Mouse (Mus musculus) cerebellum, adult (tissue): Measurements from ENCODE around the gene A030005L19Rik.
A peak's percentile ranks its signal among the peaks of the same experiment; 100 is the strongest.
"Not testable (repeated sequence)": the region's sequence is repeated elsewhere in the genome, so short reads cannot be mapped to it uniquely, and the experiment has no call there.

Experiments
- ATAC-seq: cut with Nextera tagmentation; 2 replicates; pipeline ENCODE4 v1.9.2; 2017; ENCODE audit warnings: mild to moderate bottlenecking, moderate library complexity, mixed read lengths; ENCODE audit not compliant: insufficient number of reproducible peaks, low FRiP score, low TSS enrichment

A030005L19Rik gene

DNA sequence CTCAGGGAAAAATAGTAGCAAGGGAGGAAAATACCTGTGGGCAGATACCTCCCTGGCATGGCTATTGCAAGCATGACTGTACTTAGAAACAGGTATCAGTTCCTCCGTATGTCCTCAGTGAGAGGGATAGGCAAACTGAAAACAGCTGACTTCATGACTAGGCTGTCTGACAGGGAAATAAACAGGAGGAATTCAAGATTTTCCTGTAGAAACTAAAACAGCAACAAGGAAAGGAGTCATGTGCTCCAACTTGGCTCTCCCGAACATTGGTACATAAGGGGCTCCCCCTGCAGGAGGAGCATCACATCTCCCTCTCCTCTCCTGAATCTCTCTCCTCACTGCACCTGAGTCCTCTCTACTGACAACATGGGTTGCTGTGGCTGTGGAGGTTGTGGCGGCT, at the start of gene A030005L19Rik:
TSS of gene A030005L19Rik (plus strand) at position 301 of the 400 bp plus-strand sequence.
- no peak for ATAC-seq

DNA sequence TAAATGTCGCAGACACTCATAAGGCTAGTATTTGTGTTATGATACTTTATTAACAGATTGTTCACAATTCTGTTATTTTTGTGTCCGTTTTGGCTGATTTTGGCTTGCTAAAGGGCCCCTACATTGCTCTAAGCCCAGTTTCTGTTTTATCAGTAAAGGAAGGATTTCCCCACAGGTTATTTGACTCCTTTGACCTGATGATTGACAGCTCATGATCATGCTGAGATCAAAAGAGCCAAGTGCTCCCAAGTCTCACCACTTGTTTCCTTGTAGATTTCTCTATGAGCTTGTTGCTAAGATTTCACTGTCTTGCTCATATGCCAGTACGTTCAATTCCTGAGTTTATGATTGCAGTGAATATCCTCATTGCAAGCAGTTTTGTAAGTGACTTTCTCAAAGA, 42.9 kb upstream of the A030005L19Rik start:
- ATAC-seq: no peak

DNA sequence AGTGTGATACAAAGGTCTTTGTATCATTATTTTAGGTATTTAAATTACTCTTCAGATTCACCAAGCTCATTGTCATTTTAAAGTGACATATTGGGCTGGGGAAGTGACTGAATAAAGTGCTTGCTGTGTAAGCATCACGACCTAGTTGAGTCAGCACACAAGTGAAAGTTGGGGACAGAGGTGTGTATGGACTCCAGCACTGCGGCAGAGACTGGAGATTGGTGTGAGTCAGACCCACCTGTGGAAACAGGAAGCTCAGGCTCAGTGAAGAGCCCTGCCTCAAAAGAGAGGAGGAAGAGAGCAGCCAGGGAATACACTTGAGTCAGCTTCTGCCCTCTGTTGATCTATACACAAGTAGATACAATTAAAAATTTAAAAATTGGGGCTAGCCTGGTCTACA, 34.0 kb upstream of the A030005L19Rik start:
- no peak for ATAC-seq

DNA sequence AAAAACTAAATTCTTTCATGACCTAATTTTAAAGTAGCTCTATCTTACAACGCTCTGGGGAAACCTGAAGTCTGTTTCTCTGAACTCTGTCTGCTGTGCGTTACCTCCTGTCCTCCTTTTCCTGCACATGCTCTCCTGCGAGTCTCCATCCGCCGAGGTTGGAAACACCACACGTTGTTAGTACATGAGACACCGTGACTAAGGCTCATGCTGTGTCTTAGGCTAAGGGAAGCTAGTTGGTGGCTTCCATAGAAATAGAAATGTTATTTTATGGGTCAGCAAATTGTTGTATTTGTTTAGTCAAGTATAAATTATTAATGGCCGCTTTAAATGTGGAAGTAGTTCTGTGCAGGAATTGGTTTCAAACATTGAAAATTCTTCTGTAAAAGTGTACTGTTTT, 32.9 kb upstream of the A030005L19Rik start:
- ATAC-seq: no peak; the same call in 1 of the 2 replicates

DNA sequence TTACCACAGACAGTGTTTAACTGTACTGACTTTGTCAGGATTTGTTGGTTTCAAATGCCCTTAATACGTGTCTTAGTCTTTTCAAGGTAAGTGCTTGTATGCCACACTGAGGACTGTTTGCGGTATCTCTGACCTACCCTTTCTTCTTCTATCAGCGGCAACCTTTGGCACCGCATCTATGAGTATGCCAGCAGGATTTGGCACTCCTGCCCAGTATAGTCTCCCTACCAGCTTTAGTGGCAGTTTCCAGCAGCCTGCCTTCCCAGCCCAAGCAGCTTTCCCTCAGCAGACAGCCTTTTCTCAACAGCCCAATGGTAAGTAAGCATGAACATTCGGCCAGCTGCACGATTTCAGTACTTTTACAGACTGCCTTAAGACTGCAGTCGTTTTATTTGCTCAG, 19.9 kb upstream of the A030005L19Rik start:
- ATAC-seq: peak; percentile 80

DNA sequence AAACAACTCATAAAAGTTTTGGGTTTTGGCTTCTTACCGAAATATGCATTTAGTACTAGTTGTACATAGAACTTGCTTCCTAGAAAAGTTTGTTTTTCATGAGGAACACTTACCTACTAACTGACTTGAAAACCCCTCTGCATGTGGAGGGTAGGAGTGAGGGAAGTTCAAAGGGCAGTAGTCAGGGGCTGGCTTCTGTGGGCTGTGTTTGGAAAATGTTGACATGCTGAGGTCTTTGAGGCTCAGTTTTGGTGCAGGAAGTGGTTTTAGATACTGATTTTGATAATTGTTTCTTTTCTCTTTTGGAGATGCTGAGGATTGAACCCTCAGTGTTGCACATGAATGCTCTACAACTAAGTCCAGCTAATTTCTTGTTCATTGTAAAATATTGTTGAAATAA, 12.6 kb upstream of the A030005L19Rik start:
- no peak for ATAC-seq

DNA sequence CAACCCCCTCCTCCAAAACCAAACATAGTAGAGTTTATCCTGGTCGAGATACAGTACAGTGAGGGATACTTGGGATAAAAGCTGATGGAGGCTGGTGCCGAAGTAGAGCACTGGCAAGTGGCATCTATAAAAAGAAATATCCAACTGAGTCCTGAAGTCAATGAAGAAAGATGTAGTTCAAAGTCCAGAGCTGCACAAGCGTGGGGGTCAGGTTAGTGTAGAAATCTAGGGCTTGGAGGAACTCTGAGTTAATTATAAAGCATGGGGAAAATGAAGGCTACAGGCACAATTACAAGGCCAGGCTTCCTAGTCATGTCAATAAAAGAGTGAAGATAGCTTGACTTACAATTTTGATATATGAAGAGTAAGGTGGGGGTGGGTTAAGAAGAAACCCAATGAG, 11.9 kb upstream of the A030005L19Rik start:
- no peak for ATAC-seq

DNA sequence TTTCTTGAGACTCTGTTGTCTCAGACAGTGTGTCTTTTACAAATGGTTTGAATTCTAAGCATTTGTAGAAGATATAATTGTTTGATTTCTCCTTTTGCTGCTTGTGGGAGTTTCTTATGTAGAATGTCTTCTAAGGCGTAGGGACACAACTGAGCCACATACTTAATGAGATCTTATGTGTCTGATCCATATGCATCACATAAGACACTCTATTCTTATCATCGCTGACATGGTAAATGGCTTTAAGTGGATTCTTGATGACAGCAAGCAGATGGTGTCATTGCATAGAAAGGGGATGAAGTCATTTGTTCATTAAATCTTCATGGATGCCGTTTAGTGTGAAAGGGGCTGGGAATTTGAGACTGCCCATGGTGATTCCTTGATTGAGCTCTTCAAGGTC, 7.2 kb upstream of the A030005L19Rik start:
- no peak for ATAC-seq

DNA sequence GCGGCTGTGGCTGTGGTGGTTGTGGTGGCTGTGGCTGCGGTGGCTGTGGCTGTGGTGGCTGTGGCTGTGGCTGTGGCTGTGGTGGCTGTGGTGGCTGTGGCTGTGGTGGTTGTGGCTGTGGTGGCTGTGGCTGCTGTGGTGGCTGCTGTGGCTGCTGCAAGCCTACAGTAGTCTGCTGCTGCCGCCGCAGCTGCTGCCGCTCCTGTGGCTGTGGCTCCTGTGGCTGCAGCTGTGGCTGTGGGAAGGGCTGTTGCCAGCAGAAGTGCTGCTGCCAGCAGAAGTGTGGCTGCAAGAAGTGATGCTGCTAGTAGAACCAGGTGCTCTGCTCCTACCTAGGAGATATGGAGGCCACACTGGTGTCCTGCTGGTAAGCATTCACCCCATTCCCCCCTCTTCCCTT, 309 bp downstream of the A030005L19Rik start:
- not testable (repeated sequence) for ATAC-seq

DNA sequence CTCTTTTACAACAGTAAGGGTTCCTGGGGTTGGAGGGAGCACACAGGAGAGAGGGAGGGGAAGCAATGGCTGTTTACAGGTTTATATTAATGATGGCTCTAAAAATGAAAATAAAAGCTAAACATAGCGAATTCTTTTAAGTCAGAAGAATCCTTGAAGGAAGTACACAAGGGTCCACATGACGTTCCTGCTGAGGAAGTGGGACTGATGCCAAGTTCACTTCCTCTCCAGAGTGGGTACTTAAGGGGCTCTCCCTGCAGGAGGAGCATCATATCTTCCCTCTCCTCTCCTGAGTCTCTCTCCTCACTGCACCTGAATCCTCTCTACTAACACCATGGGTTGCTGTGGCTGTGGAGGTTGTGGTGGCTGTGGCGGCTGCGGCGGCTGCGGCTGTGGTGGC, 11.5 kb downstream of the A030005L19Rik start, which contains the start of gene A030014E15Rik:
TSS of gene A030014E15Rik (plus strand) at position 268 of the 400 bp plus-strand sequence.
- no peak for ATAC-seq

DNA sequence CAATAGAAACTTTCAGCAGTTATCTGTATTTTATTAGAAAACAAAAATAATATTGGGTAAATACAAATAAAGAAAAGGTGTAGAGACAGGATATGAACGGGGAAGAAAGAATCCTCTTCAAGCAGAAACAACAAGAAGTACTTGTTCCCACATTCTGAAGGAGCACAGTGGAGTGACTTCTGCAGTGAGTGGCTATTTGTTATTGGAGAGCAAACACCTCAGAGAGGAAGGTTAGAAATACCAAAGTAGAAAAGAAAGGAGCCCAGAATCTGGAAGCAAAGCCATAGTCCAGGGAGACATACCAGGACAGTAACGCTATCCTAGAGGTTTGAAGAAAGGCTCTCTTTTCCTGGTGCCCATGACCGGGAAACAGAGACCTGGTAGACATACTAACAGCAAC, 17.4 kb downstream of the A030005L19Rik start:
- ATAC-seq: not testable (repeated sequence)

DNA sequence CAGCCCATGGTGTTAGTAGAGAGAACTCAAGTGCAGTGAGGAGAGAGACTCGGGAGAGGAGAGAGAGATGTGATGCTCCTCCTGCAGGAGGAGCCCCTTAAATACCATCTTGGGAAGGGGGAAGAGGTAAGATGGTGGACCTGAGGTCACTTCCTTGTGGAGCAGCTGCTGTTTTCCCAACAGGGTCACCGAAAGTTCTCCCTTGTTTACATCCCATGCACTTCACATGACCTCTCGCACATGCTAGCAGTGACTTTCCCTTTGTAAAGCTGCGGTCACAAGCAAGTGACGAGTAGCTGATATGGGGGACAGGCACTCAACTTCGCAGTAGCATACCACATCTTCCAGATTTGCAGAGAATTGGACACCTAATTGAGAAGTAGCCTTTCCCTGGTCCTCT, 18.2 kb downstream of the A030005L19Rik start, which contains the start of gene Gm6217:
TSS of gene Gm6217 (minus strand) at position 74 of the 400 bp plus-strand sequence.
- not testable (repeated sequence) for ATAC-seq

DNA sequence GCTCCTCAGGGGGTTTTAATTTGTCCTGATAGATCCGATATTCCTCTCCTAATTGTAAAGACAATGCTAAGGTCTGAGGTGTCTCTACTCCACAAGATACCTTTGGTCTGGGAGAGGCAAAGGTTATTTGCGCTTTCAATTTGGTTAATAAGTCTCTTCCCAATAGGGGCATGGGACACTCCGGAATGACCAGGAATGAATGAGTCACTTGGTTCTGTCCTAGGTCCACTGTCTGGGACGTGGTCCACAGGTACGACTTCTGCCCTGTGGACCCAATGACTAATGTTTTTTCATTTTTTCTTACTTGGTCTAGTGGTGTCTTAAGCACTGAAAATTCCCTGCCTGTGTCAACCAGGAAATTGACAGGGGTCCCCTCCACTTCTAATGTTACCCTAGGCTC, 25.5 kb downstream of the A030005L19Rik start:
- no peak for ATAC-seq

DNA sequence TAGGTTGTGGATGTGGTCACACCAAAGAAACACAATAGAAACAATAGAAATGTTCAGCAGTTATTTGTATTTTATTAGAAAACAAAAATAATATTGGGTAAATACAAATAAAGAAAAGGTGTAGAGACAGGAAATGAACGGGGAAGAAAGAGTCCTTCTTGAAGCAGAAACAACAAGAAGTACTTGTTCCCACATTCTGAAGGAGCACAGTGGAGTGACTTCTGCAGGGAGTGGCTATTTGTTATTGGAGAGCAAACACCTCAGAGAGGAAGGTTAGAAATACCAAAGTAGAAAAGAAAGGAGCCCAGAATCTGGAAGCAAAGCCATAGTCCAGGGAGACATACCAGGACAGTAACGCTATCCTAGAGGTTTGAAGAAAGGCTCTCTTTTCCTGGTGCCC, 29.4 kb downstream of the A030005L19Rik start:
- ATAC-seq: not testable (repeated sequence)

DNA sequence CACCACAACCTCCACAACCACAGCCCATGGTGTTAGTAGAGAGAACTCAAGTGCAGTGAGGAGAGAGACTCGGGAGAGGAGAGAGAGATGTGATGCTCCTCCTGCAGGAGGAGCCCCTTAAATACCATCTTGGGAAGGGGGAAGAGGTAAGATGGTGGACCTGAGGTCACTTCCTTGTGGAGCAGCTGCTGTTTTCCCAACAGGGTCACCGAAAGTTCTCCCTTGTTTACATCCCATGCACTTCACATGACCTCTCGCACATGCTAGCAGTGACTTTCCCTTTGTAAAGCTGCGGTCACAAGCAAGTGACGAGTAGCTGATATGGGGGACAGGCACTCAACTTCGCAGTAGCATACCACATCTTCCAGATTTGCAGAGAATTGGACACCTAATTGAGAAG, 30.2 kb downstream of the A030005L19Rik start, which contains the start of gene A030003K21Rik:
TSS of gene A030003K21Rik (minus strand) at position 94 of the 400 bp plus-strand sequence.
- ATAC-seq: not testable (repeated sequence)

DNA sequence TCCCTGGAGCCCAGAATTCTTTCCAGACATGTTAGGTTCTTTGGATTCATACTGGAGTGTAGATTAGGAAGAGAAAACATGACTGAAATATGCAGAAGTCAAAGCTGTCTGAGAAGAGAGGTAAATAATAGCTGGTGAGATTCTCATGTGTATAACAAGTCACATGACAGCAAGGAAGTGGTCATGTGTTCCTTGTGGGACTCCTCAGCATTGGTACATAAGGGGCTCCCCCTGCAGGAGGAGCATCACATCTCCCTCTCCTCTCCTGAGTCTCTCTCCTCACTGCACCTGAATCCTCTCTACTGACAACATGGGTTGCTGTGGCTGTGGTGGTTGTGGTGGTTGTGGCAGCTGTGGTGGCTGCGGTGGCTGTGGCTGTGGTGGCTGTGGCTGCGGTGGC, 32.9 kb downstream of the A030005L19Rik start:
- ATAC-seq: not testable (repeated sequence)

DNA sequence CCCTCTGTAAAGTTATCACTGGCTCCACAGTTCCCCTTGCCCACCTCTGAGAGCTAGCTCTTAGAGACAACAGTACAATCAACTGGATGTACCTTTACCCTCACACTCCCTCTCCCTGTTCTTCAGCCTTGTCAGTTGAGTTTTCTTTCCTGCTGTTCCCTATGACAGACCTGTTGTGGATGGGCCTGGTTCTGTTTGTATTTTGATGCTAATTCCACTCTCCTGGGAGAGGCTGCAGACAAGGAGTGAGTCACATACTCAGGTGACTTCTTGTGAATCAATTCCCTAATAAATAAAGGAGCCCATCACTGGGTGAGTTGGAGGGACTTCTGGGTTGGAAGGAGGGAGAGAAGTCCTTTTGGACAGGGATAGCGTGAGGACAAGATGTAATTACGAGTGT, 35.5 kb downstream of the A030005L19Rik start:
- ATAC-seq: no peak

DNA sequence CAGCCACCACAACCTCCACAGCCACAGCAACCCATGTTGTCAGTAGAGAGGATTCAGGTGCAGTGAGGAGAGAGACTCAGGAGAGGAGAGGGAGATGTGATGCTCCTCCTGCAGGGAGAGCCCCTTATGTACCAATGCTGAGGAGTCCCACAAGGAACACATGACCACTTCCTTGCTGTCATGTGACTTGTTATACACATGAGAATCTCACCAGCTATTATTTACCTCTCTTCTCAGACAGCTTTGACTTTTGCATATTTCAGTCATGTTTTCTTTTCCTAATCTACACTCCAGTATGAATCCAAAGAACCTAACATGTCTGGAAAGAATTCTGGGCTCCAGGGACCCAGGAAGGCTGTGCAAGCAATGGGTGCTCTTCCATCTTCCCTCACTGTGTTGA, 42.8 kb downstream of the A030005L19Rik start, which contains the start of gene Gm7544:
TSS of gene Gm7544 (minus strand) at position 101 of the 400 bp plus-strand sequence.
- ATAC-seq: not testable (repeated sequence)

DNA sequence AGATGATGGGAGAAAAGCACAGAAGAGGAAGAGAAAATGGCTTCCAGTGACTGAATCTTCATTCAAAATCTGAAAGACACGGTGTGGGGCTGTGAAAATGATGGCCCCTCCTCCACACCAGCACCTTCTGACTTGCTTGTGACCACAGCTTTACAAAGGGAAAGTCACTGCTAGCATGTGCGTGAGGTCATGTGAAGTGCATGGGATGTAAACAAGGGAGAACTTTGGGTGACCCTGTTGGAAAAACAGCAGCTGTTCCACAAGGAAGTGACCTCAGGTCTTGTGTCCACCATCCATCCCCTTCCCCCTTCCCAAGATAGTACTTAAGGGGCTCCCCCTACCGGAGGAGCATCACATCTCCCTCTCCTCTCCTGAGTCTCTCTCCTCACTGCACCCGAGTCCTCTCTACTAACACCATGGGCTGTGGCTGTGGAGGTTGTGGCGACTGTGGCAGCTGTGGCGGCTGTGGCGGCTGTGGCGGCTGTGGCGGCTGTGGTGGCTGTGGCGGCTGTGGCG, 46.8 kb downstream of the A030005L19Rik start, which contains the start of gene Gm47955:
TSS of gene Gm47955 (plus strand) at position 417 of the 516 bp plus-strand sequence.
- no peak for ATAC-seq
